Mouse (Mus musculus): Measurements from ENCODE around the gene Tpbgl. TPM values are rescaled to one million over a fixed set of nuclear protein-coding genes. Genes with fewer than 3 reads are reported as not detected.
A peak's percentile ranks its signal among the peaks of the same experiment; 100 is the strongest.

Gene Tpbgl
- total and polyA plus RNA-seq, 3 experiments: 0.07 to 0.25 TPM; not detected in 1

DNA sequence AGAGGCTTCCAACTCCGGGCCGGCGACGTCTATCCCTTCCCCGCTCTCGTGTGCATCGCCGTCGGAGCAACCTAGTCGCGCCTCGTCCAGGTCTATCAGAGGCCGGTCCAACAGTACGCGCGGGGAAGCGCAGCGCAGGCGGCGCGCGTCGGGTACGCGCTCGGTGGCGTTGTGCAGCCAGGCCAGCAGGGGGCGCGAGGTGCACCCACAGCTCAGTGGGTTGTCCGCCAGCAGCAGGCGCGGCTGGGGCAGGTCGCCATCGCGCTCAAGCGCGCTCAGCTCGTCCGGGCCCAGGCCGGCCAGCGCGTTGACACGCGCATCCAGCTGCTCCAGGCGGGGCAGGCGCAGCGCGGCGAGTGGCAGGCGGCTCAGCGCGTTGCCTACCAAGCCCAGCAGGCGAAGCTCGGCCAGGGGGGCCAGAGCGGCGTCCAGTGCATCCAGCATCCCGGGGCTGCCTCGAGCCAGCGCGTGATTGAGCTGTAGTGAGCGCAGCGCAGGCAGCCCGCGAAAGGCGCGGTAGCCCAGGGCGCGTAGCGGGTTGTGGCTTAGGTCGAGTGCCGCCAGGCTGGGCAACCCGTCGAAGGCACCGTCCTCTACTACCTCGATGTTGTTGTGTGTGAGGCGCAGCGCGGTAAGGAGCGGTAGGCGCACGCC lies 1.1 kb downstream of the Tpbgl start:
- Histone ChIP-seq H3K4me3 (replicated peaks in 1 of 3; ENCODE audit: low read depth in 2 of 3, low read length in 2 of 3, poor library complexity in 1 of 3) (peak overlapping the region in 2 of 3 experiments; percentile 24 to 44), H3K79me2 (replicated peaks; ENCODE audit: control insufficient read depth, extremely low read depth, insufficient read depth, poor library complexity, severe bottlenecking) (no peaks in the 10 kb centered on the region), H3K9ac (ENCODE audit: insufficient read depth, low read depth) (no peak overlapping the region), H3K27me3 (replicated peaks) (peaks cover 57% of the 10 kb centered on the region), H3K36me3 (replicated peaks in 1 of 2; ENCODE audit: control insufficient read depth in 1 of 2, insufficient read depth in 1 of 2, low read length in 1 of 2) (no peaks in the 10 kb centered on the region), H3K4me1 (ENCODE audit: control insufficient read depth in 1 of 2, insufficient read depth in 2 of 2) (peaks cover 4 to 7% of the 10 kb centered on the region in 2 experiments), H3K27ac (ENCODE audit: insufficient read depth, low read depth) (no peak overlapping the region), H3K9me3 (replicated peaks; ENCODE audit: low read length) (peaks cover 15% of the 10 kb centered on the region), H3K4me2 (ENCODE audit: insufficient read depth, low read depth, poor library complexity, severe bottlenecking) (peak overlapping the region; percentile 68; the same call in 1 of the 2 replicates)
- in situ Hi-C loops (cut with MboI; ENCODE audit: low pct_ligation_motif_present, low pct_unique_long_range_greater_than_20kb, low sequenced_read_pairs) (loop anchor here (10.0 kb wide), 1 partner anchor 79 kb away; no protein-coding TSS in a partner anchor), dilution Hi-C loops (cut with MboI; ENCODE audit: extremely low pct_ligation_motif_present, extremely low pct_unique_long_range_greater_than_20kb, low sequenced_read_pairs) (no loop called here)
- TF ChIP-seq USF2 (conservative IDR thresholded peaks at IDR 0.05; ENCODE audit: low read depth, low read length) (no peak), JUN (IDR thresholded peaks at IDR 0.05; ENCODE audit: insufficient read depth, low read depth, low read length) (no peak), CTCF (conservative IDR thresholded peaks at IDR 0.05 in 1 of 2, IDR thresholded peaks at IDR 0.05 in 1 of 2; ENCODE audit: low read depth in 2 of 2, low read length in 2 of 2) (peak in 1 of 2 experiments; percentile 75; a peak in 2 of 4 replicates), SMC3 (IDR thresholded peaks at IDR 0.05; ENCODE audit: low read depth, low read length) (peak; percentile 60), NRF1 (IDR thresholded peaks at IDR 0.05; ENCODE audit: low read depth, low read length) (0 out of 2 replicates have a peak, but pooled peaks have one; percentile 20), RAD21 (IDR thresholded peaks at IDR 0.05; ENCODE audit: low read depth, low read length) (peak; percentile 17)
- peak; percentile 12 for DNase-seq (ENCODE audit: extremely low read depth)

DNA sequence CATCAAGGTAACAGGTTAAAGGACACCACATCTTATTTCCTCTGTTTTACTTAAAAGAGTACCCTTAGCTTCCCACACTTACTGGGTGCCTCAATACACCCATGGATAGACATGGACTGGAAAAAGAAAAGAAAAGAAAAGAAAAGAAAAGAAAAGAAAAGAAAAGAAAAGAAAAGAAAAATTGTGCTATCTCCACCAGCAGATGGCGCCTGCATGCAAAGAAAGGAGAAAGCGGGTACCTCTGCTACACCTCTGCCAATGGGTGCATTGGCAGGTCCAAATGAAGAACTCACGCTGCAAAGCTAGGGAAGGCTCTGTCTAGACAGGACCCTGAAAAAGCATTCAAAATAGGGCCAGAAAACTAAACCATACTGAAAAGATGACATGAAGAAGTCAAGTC lies 8.0 kb downstream of the Tpbgl start:
- no peaks in the 10 kb centered on the region for H3K79me2 ChIP-seq (replicated peaks; ENCODE audit: control insufficient read depth, extremely low read depth, insufficient read depth, poor library complexity, severe bottlenecking)
- dilution Hi-C loops (cut with MboI; ENCODE audit: extremely low pct_ligation_motif_present, extremely low pct_unique_long_range_greater_than_20kb, low sequenced_read_pairs): no loop called here
- DNase-seq (ENCODE audit: extremely low read depth): peak; percentile 37

DNA sequence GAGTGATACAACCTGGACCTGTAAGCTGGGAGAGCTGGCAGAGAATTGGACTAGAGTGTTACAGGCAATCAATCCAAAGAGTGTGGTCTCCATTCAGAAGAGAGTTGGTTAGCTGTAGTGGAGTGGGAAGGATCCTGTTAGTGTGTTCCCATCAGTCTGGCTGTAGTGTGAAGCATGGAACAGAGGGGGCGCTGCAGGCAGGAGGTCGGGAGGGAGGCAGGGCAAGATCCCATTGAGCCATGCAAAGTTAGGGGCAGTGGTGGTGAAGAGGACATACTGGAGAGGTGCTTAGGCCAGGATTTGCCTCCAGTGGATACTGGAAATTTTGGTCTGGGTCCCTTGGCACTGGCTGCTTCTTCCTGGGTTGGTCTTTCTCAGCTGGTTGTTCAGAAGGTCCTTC lies 8.6 kb downstream of the Tpbgl start:
- in situ Hi-C loops (cut with MboI; ENCODE audit: low pct_ligation_motif_present, low pct_unique_long_range_greater_than_20kb, low sequenced_read_pairs): loop anchor here (5.0 kb wide), 2 partner anchors 179 to 259 kb away; no protein-coding TSS in a partner anchor
- DNase-seq (ENCODE audit: extremely low read depth): no peak
- Histone ChIP-seq H3K9ac (ENCODE audit: insufficient read depth, low read depth) (no peak overlapping the region), H3K27ac (ENCODE audit: insufficient read depth, low read depth) (no peak overlapping the region), H3K4me2 (ENCODE audit: insufficient read depth, low read depth, poor library complexity, severe bottlenecking) (no peak overlapping the region), H3K9me3 (replicated peaks; ENCODE audit: low read length) (peaks cover 2% of the 10 kb centered on the region), H3K4me1 (ENCODE audit: control insufficient read depth in 1 of 2, insufficient read depth in 2 of 2) (no peaks in the 10 kb centered on the region), H3K4me3 (replicated peaks in 1 of 3; ENCODE audit: low read depth in 2 of 3, low read length in 2 of 3, poor library complexity in 1 of 3) (no peak overlapping the region), H3K79me2 (replicated peaks; ENCODE audit: control insufficient read depth, extremely low read depth, insufficient read depth, poor library complexity, severe bottlenecking) (no peaks in the 10 kb centered on the region), H3K36me3 (replicated peaks in 1 of 2; ENCODE audit: control insufficient read depth in 1 of 2, insufficient read depth in 1 of 2, low read length in 1 of 2) (no peaks in the 10 kb centered on the region), H3K27me3 (replicated peaks) (peaks cover 9% of the 10 kb centered on the region)
- dilution Hi-C loops (cut with MboI; ENCODE audit: extremely low pct_ligation_motif_present, extremely low pct_unique_long_range_greater_than_20kb, low sequenced_read_pairs): no loop called here
- TF ChIP-seq MEF2A (IDR thresholded peaks at IDR 0.05; ENCODE audit: borderline replicate concordance, low read depth, low read length) (no peak), CTCF (conservative IDR thresholded peaks at IDR 0.05 in 1 of 2, IDR thresholded peaks at IDR 0.05 in 1 of 2; ENCODE audit: low read depth in 2 of 2, low read length in 2 of 2) (peak in 1 of 2 experiments; percentile 33; a peak in 1 of 4 replicates), E2F4 (IDR thresholded peaks at IDR 0.05; ENCODE audit: insufficient replicate concordance, low read depth, low read length) (no peak), USF2 (conservative IDR thresholded peaks at IDR 0.05; ENCODE audit: low read depth, low read length) (no peak), IRF4 (IDR thresholded peaks at IDR 0.05; ENCODE audit: low read depth, low read length) (no peak), ZKSCAN1 (IDR thresholded peaks at IDR 0.05; ENCODE audit: borderline replicate concordance, low read depth, low read length) (no peak), POLR2AphosphoS2 (IDR thresholded peaks at IDR 0.05; ENCODE audit: low read depth, low read length) (no peak)

More for the DNA sequence above, 8.0 kb downstream of the Tpbgl start:
- in situ Hi-C loops (cut with MboI; ENCODE audit: low pct_ligation_motif_present, low pct_unique_long_range_greater_than_20kb, low sequenced_read_pairs): loop anchor here (5.0 kb wide), 2 partner anchors 178 to 258 kb away; no protein-coding TSS in a partner anchor
- peaks cover 12% of the 10 kb centered on the region for H3K27me3 ChIP-seq (replicated peaks)
- no peaks in the 10 kb centered on the region for H3K36me3 ChIP-seq (replicated peaks in 1 of 2; ENCODE audit: control insufficient read depth in 1 of 2, insufficient read depth in 1 of 2, low read length in 1 of 2)
- no peak overlapping the region for H3K9ac ChIP-seq (ENCODE audit: insufficient read depth, low read depth)
- peaks cover 2% of the 10 kb centered on the region for H3K9me3 ChIP-seq (replicated peaks; ENCODE audit: low read length)
- H3K4me3 ChIP-seq (replicated peaks in 1 of 3; ENCODE audit: low read depth in 2 of 3, low read length in 2 of 3, poor library complexity in 1 of 3): no peak overlapping the region
- no peaks in the 10 kb centered on the region for H3K4me1 ChIP-seq (ENCODE audit: control insufficient read depth in 1 of 2, insufficient read depth in 2 of 2)
- H3K27ac ChIP-seq (ENCODE audit: insufficient read depth, low read depth): no peak overlapping the region
- H3K4me2 ChIP-seq (ENCODE audit: insufficient read depth, low read depth, poor library complexity, severe bottlenecking): no peak overlapping the region
- peak; percentile 36 to 75; a peak in 3 of 4 replicates for TF ChIP-seq CTCF (conservative IDR thresholded peaks at IDR 0.05 in 1 of 2, IDR thresholded peaks at IDR 0.05 in 1 of 2; ENCODE audit: low read depth in 2 of 2, low read length in 2 of 2)
- TF ChIP-seq RAD21 (IDR thresholded peaks at IDR 0.05; ENCODE audit: low read depth, low read length): peak; percentile 74
- TF ChIP-seq SMC3 (IDR thresholded peaks at IDR 0.05; ENCODE audit: low read depth, low read length): peak; percentile 75
- TF ChIP-seq JUN (IDR thresholded peaks at IDR 0.05; ENCODE audit: insufficient read depth, low read depth, low read length): no peak
